Mouse (Mus musculus) heart, embryonic 11.5 days (tissue): Measurements from ENCODE around the gene Lenep. TPM values are rescaled to one million over a fixed set of nuclear protein-coding genes. Genes with fewer than 3 reads are reported as not detected.

Source experiments
- ATAC-seq: fragments of 200-750 bp; cut with Nextera tagmentation; replicated peaks from 2 replicates; pipeline ENCODE4 v1.8.0; 2017; ENCODE audit warnings: moderate library complexity; ENCODE audit not compliant: insufficient number of reproducible peaks, low FRiP score, low TSS enrichment
- H3K27ac ChIP-seq: fragments of 300-500 bp; sonication (generic); 2 replicates; pipeline ENCODE4 v1.5.1; 2014; ENCODE audit warnings: mild to moderate bottlenecking, low read depth, low read length
- H3K27me3 ChIP-seq: fragments of 300-500 bp; sonication (generic); 2 replicates; pipeline ENCODE4 v1.6.1; 2014; ENCODE audit warnings: mild to moderate bottlenecking, low read length, mixed read lengths; ENCODE audit not compliant: control insufficient read depth, insufficient read depth
- H3K36me3 ChIP-seq: fragments of 300-500 bp; sonication (generic); 2 replicates; pipeline ENCODE4 v1.6.1; 2014; ENCODE audit warnings: mild to moderate bottlenecking, low read length, moderate library complexity, mixed read lengths; ENCODE audit not compliant: control insufficient read depth, insufficient read depth
- H3K4me1 ChIP-seq: fragments of 300-500 bp; sonication (generic); 2 replicates; pipeline ENCODE4 v1.6.1; 2014; ENCODE audit warnings: low read length; ENCODE audit not compliant: control insufficient read depth, insufficient read depth
- H3K4me2 ChIP-seq: fragments of 300-500 bp; sonication (generic); 2 replicates; pipeline ENCODE4 v1.6.1; 2014; ENCODE audit warnings: mild to moderate bottlenecking, moderate library complexity
- H3K4me3 ChIP-seq: fragments of 300-500 bp; sonication (generic); 2 replicates; pipeline ENCODE4 v1.5.1; 2014; ENCODE audit warnings: low read depth, low read length
- H3K9ac ChIP-seq: fragments of 300-500 bp; sonication (generic); 2 replicates; pipeline ENCODE4 v1.6.1; 2014; ENCODE audit warnings: mild to moderate bottlenecking, low read depth, low read length, moderate library complexity
- H3K9me3 ChIP-seq: fragments of 300-500 bp; sonication (generic); replicated peaks from 2 replicates; pipeline ENCODE4 v1.6.1; 2016; ENCODE audit warnings: low read length; ENCODE audit not compliant: control insufficient read depth
- WGBS: fragments of 180-500 bp; shearing (Covaris S2); extraction: QIAGEN DNeasy Blood & Tissue Kit; methylation state at CpG from one replicate; pipeline ENCODE4 v1.1.7; 2014; ENCODE audit not compliant: insufficient replicate concordance; 5-methylcytosine and 5-hydroxymethylcytosine counted together
- polyA plus RNA-seq: library from polyadenylated mRNA; unstranded; fragments of >200 nt; fragmentation: Nextera tagmentation; extraction: Ambion mirVana; gene quantifications from 2 replicates; pipeline ENCODE4 v1.2.1, GENCODE M21; 2014

The Lenep gene
- polyA plus RNA-seq, 1 experiment from 2014 or later, result not detected

GRCm38 (mm10) chr3:89360237-89360636, 42.4 kb downstream of the Lenep start:
- H3K9ac ChIP-seq, result no peak overlapping the region
- H3K27me3 ChIP-seq, result no peaks in the 10 kb centered on the region; the same call in 1 of the 2 replicates
- no peaks in the 10 kb centered on the region for H3K36me3 ChIP-seq
- H3K4me3 ChIP-seq, result no peak overlapping the region
- H3K4me1 ChIP-seq, result no peaks in the 10 kb centered on the region; the same call in 1 of the 2 replicates
- ATAC-seq, result no peak
- 65% methylated on average over 3 of the region's 3 CpGs for WGBS
- no peaks in the 10 kb centered on the region for H3K9me3 ChIP-seq
- no peak overlapping the region for H3K4me2 ChIP-seq
- no peak overlapping the region for H3K27ac ChIP-seq

DNA sequence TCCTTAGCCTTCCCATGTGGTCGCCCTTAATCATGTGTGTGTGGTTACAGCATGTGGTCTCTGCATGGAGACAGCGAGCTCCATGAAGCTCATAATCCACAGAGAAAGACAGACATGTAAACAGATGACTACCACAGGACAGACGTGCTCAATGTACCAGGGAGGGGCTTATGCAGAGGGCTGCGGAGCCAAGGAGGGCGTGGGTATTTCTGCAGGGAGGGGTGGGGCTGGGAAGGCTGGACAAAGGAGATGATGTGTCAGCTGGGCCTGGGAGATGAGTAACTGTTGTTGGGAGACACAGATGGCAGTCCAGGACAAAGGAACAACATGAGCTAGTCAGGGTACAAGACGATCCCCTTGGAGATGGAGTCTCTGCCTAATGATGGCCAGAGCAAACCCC, 43.0 kb downstream of the Lenep start:
- Histone ChIP-seq H3K27me3 (no peaks in the 10 kb centered on the region), H3K36me3 (no peaks in the 10 kb centered on the region), H3K27ac (no peak overlapping the region), H3K4me1 (peaks cover 3% of the 10 kb centered on the region; the same call in 1 of the 2 replicates), H3K4me2 (no peak overlapping the region), H3K9ac (no peak overlapping the region), H3K9me3 (no peaks in the 10 kb centered on the region), H3K4me3 (no peak overlapping the region)
- 71% methylated on average over 6 of the region's 6 CpGs for WGBS
- ATAC-seq, result no peak

DNA sequence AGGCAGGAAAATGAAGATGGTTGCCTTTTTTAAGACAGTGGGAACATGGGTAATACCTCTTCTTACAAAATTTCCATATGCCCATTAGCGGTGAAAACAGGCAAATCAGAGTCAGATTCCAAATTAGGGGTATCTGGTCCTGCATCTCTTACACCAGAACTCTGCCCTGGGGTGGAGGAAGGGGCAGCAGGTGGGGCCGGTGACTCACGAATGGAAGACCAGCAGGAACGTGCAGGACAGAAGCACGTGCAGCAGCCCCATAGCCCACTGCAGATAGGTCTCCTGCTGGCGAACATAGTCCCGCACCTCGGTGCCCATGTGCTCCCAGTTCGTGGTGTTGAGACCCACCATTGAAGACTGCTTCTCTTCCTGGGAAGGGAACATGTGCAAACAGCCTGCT, 46.6 kb downstream of the Lenep start:
- Histone ChIP-seq H3K36me3 (no peaks in the 10 kb centered on the region), H3K9ac (no peak overlapping the region), H3K4me3 (no peak overlapping the region), H3K27ac (no peak overlapping the region), H3K27me3 (peaks cover 6% of the 10 kb centered on the region), H3K4me1 (peaks cover 3% of the 10 kb centered on the region; the same call in 1 of the 2 replicates), H3K9me3 (no peaks in the 10 kb centered on the region), H3K4me2 (no peak overlapping the region)
- no peak for ATAC-seq
- WGBS, result 62% methylated on average over 9 of the region's 9 CpGs

DNA sequence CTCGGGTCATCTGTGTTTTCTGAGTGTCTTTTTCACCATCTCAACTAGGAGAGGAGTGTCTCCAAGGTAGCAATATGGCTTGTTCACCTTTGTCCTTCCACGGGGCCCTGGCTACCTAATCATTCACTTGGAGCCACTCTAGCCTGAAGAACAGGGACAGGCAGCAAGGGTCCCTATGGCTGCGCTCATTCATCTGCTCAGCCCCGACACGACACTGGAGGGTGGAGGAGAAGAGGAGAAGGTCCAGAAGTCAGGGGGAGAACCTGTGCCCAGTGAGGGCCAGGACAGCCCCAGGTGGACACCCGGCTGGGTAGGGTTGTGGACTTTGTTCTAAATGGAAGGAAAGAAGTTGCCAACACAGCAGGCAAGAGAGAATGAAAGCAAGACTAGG, 47.1 kb downstream of the Lenep start:
- no peak for ATAC-seq
- Histone ChIP-seq H3K9me3 (no peaks in the 10 kb centered on the region), H3K27ac (no peak overlapping the region), H3K4me2 (no peak overlapping the region), H3K9ac (no peak overlapping the region), H3K4me1 (peaks cover 3% of the 10 kb centered on the region; the same call in 1 of the 2 replicates), H3K36me3 (no peaks in the 10 kb centered on the region), H3K27me3 (peaks cover 6% of the 10 kb centered on the region), H3K4me3 (no peak overlapping the region)
- WGBS, result 74% methylated on average over 6 of the region's 6 CpGs

DNA sequence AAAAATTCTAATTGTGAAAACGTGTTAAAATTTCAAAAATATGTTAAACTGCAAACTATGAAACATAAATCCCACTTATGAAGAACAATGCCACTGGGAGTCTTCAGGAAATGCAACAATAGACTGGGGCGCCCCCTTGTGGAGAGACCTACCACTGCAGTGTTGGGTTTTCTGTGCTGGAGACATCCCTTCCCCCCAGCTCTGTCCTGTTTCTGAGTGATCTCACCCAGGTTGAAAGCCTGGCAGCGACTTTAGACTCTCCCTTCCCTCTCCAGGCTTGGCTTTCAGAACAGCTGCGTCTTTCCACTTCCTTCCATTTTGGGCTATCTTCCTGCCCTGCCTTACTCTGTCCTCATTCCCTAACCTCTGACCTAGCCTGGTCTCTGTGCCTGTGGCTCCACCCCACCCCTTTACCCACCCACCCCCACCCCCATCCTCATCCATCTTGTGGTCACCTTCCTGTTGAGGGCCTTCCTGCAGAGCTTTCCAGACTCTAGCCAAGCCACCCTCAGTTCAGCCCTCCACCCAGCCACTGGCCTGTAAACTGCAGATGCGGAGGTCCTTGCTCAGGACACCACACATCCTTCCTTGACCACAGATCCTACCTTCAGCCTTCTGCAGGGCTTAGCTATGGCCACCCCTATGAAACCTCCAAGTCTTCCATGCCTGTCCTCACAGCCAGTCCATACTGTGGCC, 47.6 kb downstream of the Lenep start:
- no peak overlapping the region for H3K4me3 ChIP-seq
- WGBS, result 20% methylated on average over 5 of the region's 5 CpGs
- no peak overlapping the region for H3K27ac ChIP-seq
- no peak overlapping the region for H3K4me2 ChIP-seq
- no peak overlapping the region for H3K9ac ChIP-seq
- peaks cover 8% of the 10 kb centered on the region for H3K4me1 ChIP-seq
- H3K9me3 ChIP-seq, result no peaks in the 10 kb centered on the region
- peaks cover 6% of the 10 kb centered on the region for H3K27me3 ChIP-seq
- ATAC-seq, result peak; percentile 46
- H3K36me3 ChIP-seq, result no peaks in the 10 kb centered on the region

- Histone ChIP-seq H3K4me2 (no peak overlapping the region), H3K27me3 (peaks cover 14% of the 10 kb centered on the region), H3K4me3 (no peak overlapping the region), H3K9me3 (no peaks in the 10 kb centered on the region), H3K9ac (no peak overlapping the region), H3K27ac (no peak overlapping the region), H3K4me1 (peaks cover 12% of the 10 kb centered on the region), H3K36me3 (no peaks in the 10 kb centered on the region)
- 58% methylated on average over 5 of the region's 5 CpGs for WGBS
- no peak for ATAC-seq
Observed at GRCm38 (mm10) chr3:89351271-89351670, 51.3 kb downstream of the Lenep start.

Other genes starting within 250 kb of the Lenep start
- gene Hcn3, start 242.6 kb downstream of the Lenep start, polyA plus RNA-seq, result 0.13 and 0.58 TPM in 2 replicates
- gene Clk2, start 238.0 kb downstream of the Lenep start, polyA plus RNA-seq, result 18.7 and 20.1 TPM in 2 replicates
- gene Scamp3, start 225.3 kb downstream of the Lenep start, polyA plus RNA-seq, result 82.8 and 88.3 TPM in 2 replicates
- gene Fam189b, start 219.7 kb downstream of the Lenep start, polyA plus RNA-seq, result 11.9 and 13.7 TPM in 2 replicates
- gene Gba, start 199.9 kb downstream of the Lenep start, polyA plus RNA-seq, result 33.3 and 39.9 TPM in 2 replicates
- 6.9 and 12.4 TPM in 2 replicates for gene Thbs3, start 187.6 kb downstream of the Lenep start, polyA plus RNA-seq
- gene Mtx1, start 175.7 kb downstream of the Lenep start, polyA plus RNA-seq, result 144 and 145 TPM in 2 replicates
- gene Muc1, start 173.7 kb downstream of the Lenep start, polyA plus RNA-seq, result 0.21 and 0.53 TPM in 2 replicates
- gene Krtcap2, start 156.8 kb downstream of the Lenep start, polyA plus RNA-seq, result 248 and 274 TPM in 2 replicates
- gene Trim46, start 156.5 kb downstream of the Lenep start, polyA plus RNA-seq, result 0.56 and 1.1 TPM in 2 replicates
- gene Dpm3, start 143.4 kb downstream of the Lenep start, polyA plus RNA-seq, result 83.1 and 94.1 TPM in 2 replicates
- gene Slc50a1, start 132.2 kb downstream of the Lenep start, polyA plus RNA-seq, result 37.5 and 40.9 TPM in 2 replicates
- gene Efna1, start 121.7 kb downstream of the Lenep start, polyA plus RNA-seq, result 29.9 and 33.0 TPM in 2 replicates
- 1.9 TPM in 2 replicates for gene Efna3, start 79.8 kb downstream of the Lenep start, polyA plus RNA-seq
- gene Efna4, start 64.8 kb downstream of the Lenep start, polyA plus RNA-seq, result 9.3 and 10.2 TPM in 2 replicates
- 23.3 and 25.9 TPM in 2 replicates for gene Adam15, start 52.8 kb downstream of the Lenep start, polyA plus RNA-seq
- gene Dcst2, start 40.8 kb downstream of the Lenep start, polyA plus RNA-seq, result 0.07 TPM in 1 of 2 replicates, not detected in the other
- gene Dcst1, start 37.5 kb downstream of the Lenep start, polyA plus RNA-seq, result 0.17 and 0.21 TPM in 2 replicates
- 1.2 and 2.2 TPM in 2 replicates for gene Zbtb7b, start 8.0 kb downstream of the Lenep start, polyA plus RNA-seq
- 33.7 and 34.2 TPM in 2 replicates for gene Flad1, start 9.1 kb upstream of the Lenep start, polyA plus RNA-seq
- 399 and 411 TPM in 2 replicates for gene Cks1b, start 15.6 kb upstream of the Lenep start, polyA plus RNA-seq
- gene Shc1, start 15.7 kb upstream of the Lenep start, polyA plus RNA-seq, result 42.3 and 51.5 TPM in 2 replicates
- 31.1 and 33.7 TPM in 2 replicates for gene Pygo2, start 27.4 kb upstream of the Lenep start, polyA plus RNA-seq
- gene Pbxip1, start 33.9 kb upstream of the Lenep start, polyA plus RNA-seq, result 28.6 and 35.9 TPM in 2 replicates
- 50.4 and 57.2 TPM in 2 replicates for gene Pmvk, start 51.7 kb upstream of the Lenep start, polyA plus RNA-seq
- 0.73 and 0.99 TPM in 2 replicates for gene Kcnn3, start 117.4 kb upstream of the Lenep start, polyA plus RNA-seq